Mouse (Mus musculus): ENCODE results near the gene Sntb2. TPM values are rescaled to one million over a fixed set of nuclear protein-coding genes. Genes with fewer than 3 reads are reported as not detected.

The Sntb2 gene
- total RNA-seq (2023): 1 to 10 TPM; 5.0 to 5.4 TPM

GRCm38 (mm10) chr8:106935324-106935869 is at the start of gene Sntb2:
Gene Sntb2 (plus strand): TSS chr8:106935750.

DNA sequence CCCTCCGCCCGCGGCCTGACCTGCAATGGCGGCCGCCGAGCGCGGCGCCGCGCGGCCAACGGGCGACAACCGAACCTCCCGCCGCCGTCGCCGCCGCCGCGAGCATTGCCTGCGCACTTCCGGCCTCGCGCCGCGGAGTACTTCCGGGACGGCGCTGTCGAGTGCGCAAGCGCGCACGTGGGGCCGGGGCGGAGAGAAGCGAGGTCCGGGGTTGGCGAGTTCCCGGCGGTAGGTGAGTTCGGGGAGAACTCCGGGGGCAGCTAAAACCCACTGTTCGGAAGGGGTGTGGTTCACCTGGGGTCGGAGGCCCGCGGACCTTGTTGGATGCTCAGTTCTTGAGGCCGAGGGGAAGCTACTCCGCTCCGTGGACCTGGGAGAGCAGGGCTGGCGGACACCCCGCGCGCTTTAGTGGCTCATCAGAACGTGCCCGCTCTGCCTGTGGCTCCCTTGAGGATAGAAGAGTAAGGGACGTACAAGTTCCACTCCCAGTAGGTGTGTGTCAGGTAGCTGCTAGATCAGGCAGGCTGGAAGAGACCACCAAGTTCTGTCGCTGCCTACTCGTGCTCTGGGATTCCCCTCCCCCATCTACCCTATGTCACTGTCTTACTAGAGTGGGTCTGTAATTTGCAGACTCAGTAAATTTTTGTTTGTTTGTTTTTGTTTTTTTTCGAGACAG is 41.9 kb upstream of the Sntb2 start, which contains the start of gene Utp4:
TSS of gene Utp4 (plus strand) at position 156 of the 676 bp plus-strand sequence.

GRCm38 (mm10) chr8:107030650-107031576 is 95.4 kb downstream of the Sntb2 start, which contains the start of gene Vps4a:
Gene Vps4a (plus strand): TSS chr8:107031222.

GRCm38 (mm10) chr8:107048061-107048941 is 112.8 kb downstream of the Sntb2 start, which contains the start of gene Pdf:
Gene Pdf (minus strand): TSS chr8:107048614.

DNA sequence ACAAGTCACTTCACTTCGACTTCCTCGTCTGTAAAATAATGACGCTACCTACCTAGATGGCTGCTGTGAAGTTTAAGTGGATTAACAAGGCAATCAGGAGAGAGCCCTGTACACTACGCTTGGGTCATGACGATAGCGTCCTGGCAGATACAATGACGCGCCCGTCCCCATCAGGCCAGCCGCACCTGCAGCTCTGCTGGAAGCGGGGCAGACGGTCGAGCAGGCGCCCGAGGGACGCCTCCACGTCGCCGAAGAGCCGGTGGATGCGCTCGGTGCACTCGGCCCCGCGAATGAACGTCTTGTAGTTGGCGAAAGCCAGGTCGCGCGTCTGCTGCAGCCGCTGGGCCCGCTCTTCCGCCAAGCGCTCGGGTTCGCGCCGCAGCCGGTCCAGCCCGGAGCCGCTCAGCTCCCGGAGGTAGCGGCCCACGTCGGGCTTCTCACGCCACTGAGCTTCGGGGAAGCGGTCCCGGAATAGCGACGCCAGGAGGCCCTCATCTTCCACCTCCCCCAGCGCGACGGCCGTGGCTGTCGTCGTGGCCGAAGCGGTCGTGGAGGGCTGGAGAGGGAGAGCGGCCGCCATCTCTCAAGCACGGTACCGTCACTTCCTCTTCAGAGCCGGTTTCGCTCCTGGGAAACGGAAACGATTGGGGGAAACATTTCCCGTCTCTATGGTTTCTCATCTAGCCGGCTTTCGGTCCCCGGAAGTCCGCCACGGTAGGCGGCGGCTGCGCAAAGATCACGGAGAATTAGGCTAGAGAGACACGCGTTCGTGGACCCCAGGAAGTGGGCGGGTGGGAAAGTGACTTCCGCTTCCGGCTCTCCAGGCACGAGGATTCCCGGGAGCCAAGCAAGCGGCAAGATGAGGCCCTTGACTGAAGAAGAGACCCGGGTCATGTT is 120.8 kb downstream of the Sntb2 start, which contains the start of the genes Cog8 and Nip7:
TSS of gene Cog8 (minus strand) at position 614 of the 897 bp plus-strand sequence.
TSS of gene Nip7 (plus strand) at position 802 of the 897 bp plus-strand sequence.

DNA sequence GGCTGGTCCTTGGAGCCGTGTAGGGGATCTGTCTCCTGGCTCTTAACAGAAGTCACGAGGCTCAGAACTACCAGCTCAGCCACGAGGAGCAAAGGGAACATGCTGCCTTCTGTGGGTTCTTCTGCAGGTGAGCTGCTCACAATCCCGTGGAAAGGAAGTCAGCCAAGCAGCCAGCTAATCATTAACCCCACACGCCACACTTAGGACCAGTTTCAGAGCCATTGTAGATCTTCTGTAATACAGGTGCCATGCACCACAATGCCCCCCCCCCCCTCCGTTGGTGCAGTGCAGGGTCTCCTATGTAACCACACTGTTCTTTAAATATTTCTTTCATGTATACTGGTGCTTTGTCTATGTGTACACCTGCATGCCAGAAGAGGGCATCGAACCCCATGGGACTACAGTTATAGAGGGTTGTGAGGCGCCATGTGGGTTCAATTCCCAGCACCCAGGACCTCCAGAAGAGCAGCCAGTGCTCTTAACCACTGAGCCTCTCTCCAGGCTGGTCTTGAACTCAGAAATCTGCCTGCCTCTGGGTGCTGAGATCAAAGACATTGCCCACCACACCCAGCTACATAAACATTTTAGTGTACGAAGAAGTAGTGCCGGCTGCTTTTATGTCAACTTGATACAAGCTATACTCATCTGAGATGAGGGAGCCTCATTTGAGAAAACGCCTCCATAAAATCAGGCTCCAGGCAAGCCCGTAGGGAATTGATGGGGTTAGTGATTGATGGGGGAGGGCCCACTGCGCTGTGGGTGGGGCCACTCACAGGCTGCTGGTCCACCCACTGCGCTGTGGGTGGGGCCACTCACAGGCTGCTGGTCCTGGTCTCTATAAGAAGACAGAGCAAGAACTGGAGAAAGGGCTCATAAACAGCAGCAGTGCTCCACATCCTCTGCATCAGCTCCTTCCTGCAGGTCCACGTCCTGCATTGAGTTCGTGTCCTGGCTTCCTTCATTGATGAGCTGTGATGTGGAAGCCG is 130.3 kb downstream of the Sntb2 start, which contains the start of gene Tmed6:
TSS of gene Tmed6 (minus strand) at position 134 of the 986 bp plus-strand sequence.

Other genes with a start within 250 kb of the Sntb2 start
- under 1 TPM; 0.44 to 0.84 TPM for gene Has3, start 65.5 kb upstream of the Sntb2 start, total RNA-seq (2023)
- gene Utp4, start 42.1 kb upstream of the Sntb2 start, total RNA-seq (2023): 10 to 100 TPM; 38.3 to 50.6 TPM
- 10 to 100 TPM; 53.8 to 55.6 TPM for gene Vps4a, start 95.5 kb downstream of the Sntb2 start, total RNA-seq (2023)
- gene Pdf, start 112.9 kb downstream of the Sntb2 start, total RNA-seq (2023): 10 to 100 TPM; 16.7 to 18.0 TPM
- gene Cog8, start 120.9 kb downstream of the Sntb2 start, total RNA-seq (2023): 10 to 100 TPM; 51.0 to 51.8 TPM
- 10 to 100 TPM; 51.7 to 62.2 TPM for gene Nip7, start 121.1 kb downstream of the Sntb2 start, total RNA-seq (2023)
- 1 to 10 TPM; 1.6 to 1.7 TPM for gene Tmed6, start 129.9 kb downstream of the Sntb2 start, total RNA-seq (2023)
- gene Terf2, start 160.8 kb downstream of the Sntb2 start, total RNA-seq (2023): 10 to 100 TPM; 52.6 to 58.4 TPM
- gene Cyb5b, start 214.9 kb downstream of the Sntb2 start, total RNA-seq (2023): 10 to 100 TPM; 37.1 to 38.1 TPM

All from B cell, adult 67 days (primary cell).